Mouse (Mus musculus) layer of hippocampus, adult 9-11 months (tissue): ENCODE measurements at regions not wholly inside any gene's neighbourhood (a gene's known extent, or its start where the extent isn't known, plus 50 kb on each side); places are given as distances from the start of the nearest gene placed in this dataset.

Source experiments
- DNase-seq: peaks from one replicate; pipeline ENCODE4 v3.0.0; 2022

GRCm38 (mm10) chr14:104658751-104659150, 136.3 kb upstream of the Rnf219 start:
- no peak for DNase-seq

DNA sequence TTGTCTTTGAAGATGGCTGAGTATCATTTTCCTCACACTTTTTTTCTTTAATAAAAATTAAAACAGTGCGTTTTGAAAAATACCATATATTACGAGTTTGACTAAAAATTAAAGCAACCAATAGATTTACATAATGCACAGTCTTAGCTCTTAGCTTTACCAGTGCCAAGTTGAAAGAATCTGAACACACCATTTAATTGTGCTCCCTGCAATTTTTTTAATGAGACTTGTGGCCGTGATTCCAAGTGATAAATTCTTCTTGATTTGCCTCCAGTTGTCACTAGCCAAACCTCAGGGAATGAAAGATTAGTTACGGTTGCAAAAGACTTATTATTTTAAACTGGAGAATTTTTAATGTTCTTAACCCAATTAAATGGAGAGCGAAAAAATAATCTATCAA, 127.5 kb upstream of the Rnf219 start:
- no peak for DNase-seq

GRCm38 (mm10) chr14:104644626-104645025, 122.2 kb upstream of the Rnf219 start:
- DNase-seq: peak; percentile 4

GRCm38 (mm10) chr14:104642783-104643182, 120.3 kb upstream of the Rnf219 start:
- DNase-seq: no peak

DNA sequence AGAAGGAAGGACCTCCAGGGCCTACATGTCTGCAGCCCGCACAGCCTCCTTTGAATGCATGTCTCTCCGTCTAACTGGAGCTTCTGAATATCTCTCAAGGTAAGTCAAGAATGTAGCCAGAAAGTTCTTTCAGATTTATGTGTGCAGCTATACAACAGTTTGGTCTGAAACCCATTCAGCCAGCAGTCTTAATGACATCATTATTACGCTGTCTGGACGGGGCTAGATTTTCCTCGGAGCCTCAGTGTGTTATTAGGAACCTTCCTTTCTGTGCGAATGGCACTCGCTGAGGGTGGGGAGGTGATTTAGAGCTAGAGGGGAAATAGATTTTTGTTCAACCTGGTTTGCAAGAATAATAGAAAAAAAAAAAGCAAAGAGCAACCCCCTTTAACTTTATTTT, 116.9 kb upstream of the Rnf219 start:
- DNase-seq: no peak

GRCm38 (mm10) chr14:104611467-104611866, 89.0 kb upstream of the Rnf219 start:
- DNase-seq: no peak

DNA sequence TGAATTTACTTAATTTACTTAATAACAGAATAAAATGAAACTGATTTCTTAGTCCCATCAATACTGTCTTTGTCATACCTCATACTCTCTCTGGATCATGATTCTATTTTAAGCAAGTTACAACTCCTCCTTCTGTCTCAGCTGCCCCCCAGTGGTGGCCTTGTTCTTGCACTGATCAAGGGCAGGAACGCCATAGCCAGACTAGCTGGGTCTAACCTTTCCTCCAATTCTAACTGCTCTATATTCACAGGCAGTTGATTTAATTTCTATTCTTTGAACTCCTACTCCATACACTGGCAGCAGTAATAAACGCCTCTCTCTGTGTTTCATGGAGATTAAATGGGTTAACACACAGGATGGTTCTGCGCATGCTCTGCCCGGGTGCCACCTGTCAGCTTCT, 87.9 kb upstream of the Rnf219 start:
- DNase-seq: no peak

- no peak for DNase-seq
These were observed 72.4 kb upstream of the Rnf219 start for GRCm38 (mm10) chr14:104594851-104595250.
